Mouse (Mus musculus) hindbrain, embryonic 11.5 days (tissue): ENCODE data around the gene Gm12394. TPM values are rescaled to one million over a fixed set of nuclear protein-coding genes. Genes with fewer than 3 reads are reported as not detected.
"Not testable (repeated sequence)": the region's sequence is repeated elsewhere in the genome, so short reads cannot be mapped to it uniquely, and the experiment has no call there.

Experiments
- ATAC-seq: fragments of 200-750 bp; cut with Nextera tagmentation; 2 replicates; pipeline ENCODE4 v1.8.0; 2017; ENCODE audit warnings: mild to moderate bottlenecking, moderate TSS enrichment, moderate library complexity; ENCODE audit not compliant: low FRiP score
- DNase-seq: peaks from one replicate; pipeline ENCODE4 v3.0.0-alpha.2; 2015; ENCODE audit warnings: low spot score
- H3K27ac ChIP-seq: fragments of 300-500 bp; sonication (generic); 2 replicates; pipeline ENCODE4 v1.5.1; 2014; ENCODE audit warnings: mild to moderate bottlenecking, low read depth, low read length
- H3K27me3 ChIP-seq: fragments of 300-500 bp; sonication (generic); 2 replicates; pipeline ENCODE4 v1.6.1; 2014; ENCODE audit warnings: mild to moderate bottlenecking, low read length, moderate library complexity, mixed read lengths; ENCODE audit not compliant: control insufficient read depth, insufficient read depth
- H3K36me3 ChIP-seq: fragments of 300-500 bp; sonication (generic); 2 replicates; pipeline ENCODE4 v1.6.1; 2014; ENCODE audit warnings: mild to moderate bottlenecking, low read length, moderate library complexity, mixed read lengths; ENCODE audit not compliant: control insufficient read depth, insufficient read depth
- H3K4me1 ChIP-seq: fragments of 300-500 bp; sonication (generic); replicated peaks from 2 replicates; pipeline ENCODE4 v1.6.1; 2014; ENCODE audit warnings: low read length, mixed read lengths; ENCODE audit not compliant: control insufficient read depth, insufficient read depth
- H3K4me2 ChIP-seq: fragments of 300-500 bp; sonication (generic); replicated peaks from 2 replicates; pipeline ENCODE4 v1.6.1; 2014; ENCODE audit warnings: mild to moderate bottlenecking, low read depth, low read length
- H3K4me3 ChIP-seq: fragments of 300-500 bp; sonication (generic); 2 replicates; pipeline ENCODE4 v1.5.1; 2014; ENCODE audit warnings: low read depth, low read length
- H3K9ac ChIP-seq: fragments of 300-500 bp; sonication (generic); 2 replicates; pipeline ENCODE4 v1.6.1; 2014; ENCODE audit warnings: low read depth, low read length
- H3K9me3 ChIP-seq: fragments of 300-500 bp; sonication (generic); 2 replicates; pipeline ENCODE4 v1.6.1; 2016; ENCODE audit warnings: low read length; ENCODE audit not compliant: control insufficient read depth
- WGBS: fragments of 180-500 bp; shearing (Covaris S2); extraction: QIAGEN DNeasy Blood & Tissue Kit; methylation state at CpG from one replicate; pipeline ENCODE4 v1.1.7; 2014; 5-methylcytosine and 5-hydroxymethylcytosine counted together
- polyA plus RNA-seq: library from polyadenylated mRNA; unstranded; fragments of >200 nt; fragmentation: Nextera tagmentation; extraction: Ambion mirVana; gene quantifications from 2 replicates; pipeline ENCODE4 v1.2.1, GENCODE M21; 2014

Gene Gm12394
- polyA plus RNA-seq, 1 experiment from 2014 or later, result 0.71 TPM

GRCm38 (mm10) chr4:42756477-42756876 is 100.1 kb downstream of the Gm12394 start, which contains the start of gene Ccl19:
Gene Ccl19, minus strand, starts transcription at chr4:42756577.
- not testable (repeated sequence) for H3K27me3 ChIP-seq, H3K4me1 ChIP-seq, H3K4me3 ChIP-seq, H3K4me2 ChIP-seq, H3K9ac ChIP-seq, H3K36me3 ChIP-seq, ATAC-seq, H3K27ac ChIP-seq, DNase-seq, H3K9me3 ChIP-seq
- no CpG with 5 or more reads among the region's 6 CpGs for WGBS

- not testable (repeated sequence) for H3K4me2 ChIP-seq, ATAC-seq, H3K27ac ChIP-seq, H3K9me3 ChIP-seq, H3K27me3 ChIP-seq, H3K9ac ChIP-seq, H3K4me3 ChIP-seq, DNase-seq, H3K4me1 ChIP-seq, H3K36me3 ChIP-seq
- WGBS, result no CpG with 5 or more reads among the region's 13 CpGs
Measured at GRCm38 (mm10) chr4:42735245-42735644, 121.3 kb downstream of the Gm12394 start, which contains the start of gene 4930578G10Rik. Gene 4930578G10Rik, plus strand, starts transcription at chr4:42735545.

Other genes with a start within 250 kb of the Gm12394 start
- gene Gm10591, start 244.6 kb downstream of the Gm12394 start, polyA plus RNA-seq, result not detected in 2 replicates
- not detected in 2 replicates for gene Gm2564, start 227.1 kb downstream of the Gm12394 start, polyA plus RNA-seq
- not detected in 2 replicates for gene Ccl27b, start 201.5 kb downstream of the Gm12394 start, polyA plus RNA-seq
- not detected in 2 replicates for gene Il11ra2, start 194.9 kb downstream of the Gm12394 start, polyA plus RNA-seq
- gene 4930578G10Rik, start 121.2 kb downstream of the Gm12394 start, polyA plus RNA-seq, result 1.1 and 1.7 TPM in 2 replicates
- gene Ccl19, start 100.2 kb downstream of the Gm12394 start, polyA plus RNA-seq, result 0.60 TPM in 1 of 2 replicates, not detected in the other
- gene Ccl21a, start 82.8 kb downstream of the Gm12394 start, polyA plus RNA-seq, result 2.1 TPM in 2 replicates
- 0.06 TPM in 1 of 2 replicates, not detected in the other for gene Fam205a1, start 2.9 kb downstream of the Gm12394 start, polyA plus RNA-seq
- gene Fam205c, start 17.5 kb upstream of the Gm12394 start, polyA plus RNA-seq, result 0.93 and 1.1 TPM in 2 replicates
- 3.0 and 4.4 TPM in 2 replicates for gene Phf24, start 59.9 kb upstream of the Gm12394 start, polyA plus RNA-seq
- 23.6 and 24.4 TPM in 2 replicates for gene Dnajb5, start 93.0 kb upstream of the Gm12394 start, polyA plus RNA-seq
- gene 1700022I11Rik, start 112.8 kb upstream of the Gm12394 start, polyA plus RNA-seq, result 0.27 and 0.40 TPM in 2 replicates
- gene Vcp, start 143.7 kb upstream of the Gm12394 start, polyA plus RNA-seq, result 613 and 675 TPM in 2 replicates
- gene Fancg, start 153.7 kb upstream of the Gm12394 start, polyA plus RNA-seq, result 14.9 and 22.0 TPM in 2 replicates
- gene Pigo, start 169.0 kb upstream of the Gm12394 start, polyA plus RNA-seq, result 15.6 and 16.0 TPM in 2 replicates
- gene Stoml2, start 174.9 kb upstream of the Gm12394 start, polyA plus RNA-seq, result 345 and 353 TPM in 2 replicates
- gene Fam214b, start 189.4 kb upstream of the Gm12394 start, polyA plus RNA-seq, result 19.7 and 20.8 TPM in 2 replicates
- gene Unc13b, start 202.2 kb upstream of the Gm12394 start, polyA plus RNA-seq, result 17.5 and 17.9 TPM in 2 replicates